Mouse (Mus musculus): ENCODE measurements around the gene Pard6a. TPM values are rescaled to one million over a fixed set of nuclear protein-coding genes. Genes with fewer than 3 reads are reported as not detected.

Gene Pard6a
- polyA plus RNA-seq, 1 experiment: 11.5 TPM

DNA sequence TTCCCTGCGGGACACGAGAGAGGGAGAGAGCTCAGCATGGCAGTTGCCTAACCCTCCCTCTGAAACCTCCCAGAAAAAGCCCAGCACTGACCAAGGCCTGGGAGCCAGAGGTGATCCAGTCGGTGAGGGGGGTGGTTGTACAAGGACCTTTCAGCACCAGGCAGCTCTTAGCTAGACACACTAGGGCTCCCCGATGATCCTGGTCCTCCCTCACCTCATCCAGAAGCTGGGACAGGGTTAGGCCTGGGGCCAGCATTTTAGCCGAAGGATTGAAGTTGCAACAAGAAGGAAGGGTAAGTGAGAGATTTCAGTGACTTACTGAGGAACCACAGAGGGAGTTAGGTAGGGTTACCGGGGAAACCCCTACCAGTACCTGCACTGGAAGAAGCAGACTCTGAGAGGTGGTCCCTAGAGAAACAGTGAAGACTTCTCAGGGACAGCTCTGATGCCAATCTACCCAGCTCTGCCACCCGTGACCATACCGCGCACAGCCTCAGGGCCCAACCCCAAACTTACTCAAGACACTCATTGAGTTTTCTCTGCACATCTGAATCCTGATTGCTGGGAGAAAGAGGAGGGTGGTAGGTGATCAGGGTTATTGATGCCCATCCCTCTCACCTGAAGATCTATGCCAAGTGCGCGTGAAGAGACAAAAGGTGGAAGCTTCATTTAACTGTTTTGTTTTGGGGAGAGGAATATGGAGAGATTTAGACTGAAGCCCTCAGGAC lies 1.3 kb upstream of the Pard6a start:
- 89% methylated on average over 11 of the region's 11 CpGs for WGBS
- DNase-seq (ENCODE audit: low read depth, low spot score): no peak

DNA sequence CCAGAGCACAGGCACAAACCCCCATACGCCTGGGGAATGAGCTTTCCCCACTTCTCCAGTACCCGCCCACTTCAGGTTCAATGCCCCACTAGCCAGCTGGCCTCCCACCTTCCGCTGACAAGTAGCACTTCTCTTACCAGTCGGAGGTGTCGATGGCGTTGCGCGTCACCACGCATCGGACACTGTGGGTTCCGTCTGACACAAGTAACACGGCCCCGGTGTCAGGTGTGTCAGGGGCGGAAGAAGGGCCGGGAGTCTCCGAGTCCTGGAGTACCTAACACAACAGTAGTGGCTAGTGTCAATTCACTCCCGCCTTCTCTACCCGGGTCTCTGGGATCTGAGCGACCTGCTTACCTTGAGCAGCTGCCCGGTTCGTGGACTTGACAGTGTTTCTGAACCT lies 382 bp upstream of the Pard6a start:
- under 1% methylated on average over 21 of the region's 21 CpGs for WGBS
- no peak for DNase-seq (ENCODE audit: low read depth, low spot score)

DNA sequence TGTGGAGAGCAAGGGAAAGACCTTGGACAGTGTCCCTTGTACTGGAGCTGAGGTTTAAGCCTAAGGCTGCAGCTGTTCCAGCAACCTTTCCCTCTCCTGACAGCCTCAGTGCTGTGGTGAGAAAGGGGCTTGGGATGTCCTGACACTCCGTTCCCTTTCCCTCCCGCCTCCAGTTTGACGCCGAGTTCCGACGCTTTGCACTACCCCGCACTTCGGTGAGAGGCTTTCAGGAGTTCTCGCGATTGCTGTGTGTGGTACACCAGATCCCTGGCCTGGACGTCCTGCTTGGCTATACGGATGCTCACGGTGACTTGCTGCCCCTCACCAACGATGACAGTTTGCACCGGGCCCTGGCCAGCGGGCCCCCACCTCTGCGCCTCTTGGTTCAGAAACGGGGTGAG lies 1.1 kb downstream of the Pard6a start:
- DNase-seq (ENCODE audit: low read depth, low spot score): no peak
- 64% methylated on average over 18 of the region's 18 CpGs for WGBS

DNA sequence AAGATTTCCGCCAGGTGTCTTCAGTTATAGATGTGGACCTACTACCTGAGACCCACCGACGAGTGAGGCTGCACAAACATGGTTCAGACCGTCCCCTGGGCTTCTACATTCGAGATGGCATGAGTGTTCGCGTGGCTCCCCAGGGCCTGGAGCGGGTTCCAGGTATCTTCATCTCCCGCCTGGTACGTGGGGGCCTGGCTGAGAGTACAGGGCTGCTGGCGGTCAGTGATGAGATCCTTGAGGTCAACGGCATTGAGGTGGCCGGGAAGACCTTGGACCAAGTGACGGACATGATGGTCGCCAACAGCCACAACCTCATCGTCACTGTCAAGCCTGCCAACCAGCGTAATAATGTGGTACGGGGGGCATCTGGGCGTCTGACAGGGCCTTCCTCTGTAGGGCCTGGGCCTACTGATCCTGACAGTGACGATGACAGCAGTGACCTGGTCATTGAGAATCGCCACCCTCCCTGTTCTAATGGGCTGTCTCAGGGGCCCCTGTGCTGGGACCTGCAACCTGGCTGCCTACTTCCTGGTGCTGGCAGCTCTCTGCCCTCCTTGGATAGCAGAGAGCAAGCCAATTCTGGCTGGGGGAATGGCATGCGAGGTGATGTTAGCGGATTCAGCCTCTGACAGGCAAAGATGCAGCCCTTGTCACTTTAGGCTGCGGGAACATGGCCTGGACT lies 1.9 kb downstream of the Pard6a start:
- no peak for DNase-seq (ENCODE audit: low read depth, low spot score)
- WGBS: 95% methylated on average over 24 of the region's 24 CpGs

DNA sequence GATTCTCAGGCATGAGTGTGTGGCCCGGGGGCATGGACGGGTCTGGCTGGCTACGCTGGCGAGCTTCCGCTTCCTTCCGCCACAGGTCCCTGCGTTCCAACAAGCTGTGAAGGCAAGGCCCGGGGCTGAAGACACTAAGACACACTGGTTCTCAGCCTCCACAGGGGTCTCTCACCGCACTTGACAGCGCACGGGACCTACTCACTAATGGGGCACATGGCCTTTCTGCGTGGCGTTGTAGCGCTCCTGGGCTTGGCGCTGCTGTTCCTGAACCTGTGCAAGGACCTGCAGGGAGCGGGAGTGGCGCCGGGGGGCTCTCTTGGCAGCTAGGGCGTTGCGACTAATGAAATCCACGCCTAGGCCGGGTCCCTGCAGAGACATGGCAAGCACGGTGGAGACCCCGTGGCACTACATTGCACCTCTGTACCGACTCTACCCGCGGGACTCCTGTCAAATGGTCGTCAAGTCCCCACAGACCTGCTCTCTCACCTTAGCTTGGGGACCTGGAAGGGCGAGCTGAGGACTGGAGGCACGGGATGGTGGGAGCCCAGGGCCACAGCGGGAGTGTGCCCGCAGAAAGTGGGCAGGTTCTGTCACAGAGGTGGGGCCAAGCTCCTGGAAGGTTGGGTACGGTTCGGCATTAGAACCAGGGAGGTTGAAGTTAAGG lies 3.3 kb downstream of the Pard6a start:
- 94% methylated on average over 34 of the region's 34 CpGs for WGBS
- DNase-seq (ENCODE audit: low read depth, low spot score): no peak

DNA sequence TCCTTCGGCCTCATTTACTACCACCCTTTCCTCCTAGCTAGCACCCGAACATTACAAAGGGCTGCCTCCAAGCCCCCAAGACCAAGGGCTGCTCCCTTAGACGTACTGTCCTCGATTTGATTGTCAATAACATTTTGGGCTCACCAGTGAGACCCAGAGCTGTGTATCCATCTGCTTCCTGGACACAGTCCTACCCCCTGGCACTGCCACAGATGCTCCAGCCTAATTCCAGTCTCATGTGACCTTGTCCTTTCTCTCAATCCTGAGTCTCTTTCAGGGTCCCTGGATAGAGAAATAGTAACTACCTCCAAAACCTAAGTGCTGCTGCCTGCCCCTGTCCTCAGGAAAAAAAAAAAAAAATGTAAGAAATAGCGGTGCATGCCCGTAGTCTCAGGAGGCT lies 4.0 kb downstream of the Pard6a start:
- DNase-seq (ENCODE audit: low read depth, low spot score): no peak
- WGBS: 89% methylated on average over 6 of the region's 6 CpGs

DNA sequence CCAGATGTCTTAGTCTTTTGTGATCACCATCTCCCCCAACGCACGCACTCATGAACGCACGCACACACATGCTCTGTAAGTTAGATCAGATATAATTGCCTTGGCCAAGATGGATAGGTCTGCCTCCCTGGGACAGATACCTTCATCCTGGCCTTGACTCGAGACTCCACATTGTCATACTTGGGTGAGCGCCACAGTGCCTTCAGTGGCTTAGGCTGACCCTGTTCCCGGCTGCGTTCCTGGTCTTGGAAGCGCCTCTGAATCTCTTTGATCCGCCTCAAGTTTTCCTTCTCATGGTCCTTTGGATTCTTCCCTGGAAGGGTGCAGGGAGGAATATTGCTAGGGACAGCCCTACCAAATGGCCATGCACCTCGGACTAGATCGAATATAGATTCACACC lies 5.5 kb downstream of the Pard6a start:
- WGBS: 90% methylated on average over 12 of the region's 12 CpGs
- no peak for DNase-seq (ENCODE audit: low read depth, low spot score)

DNA sequence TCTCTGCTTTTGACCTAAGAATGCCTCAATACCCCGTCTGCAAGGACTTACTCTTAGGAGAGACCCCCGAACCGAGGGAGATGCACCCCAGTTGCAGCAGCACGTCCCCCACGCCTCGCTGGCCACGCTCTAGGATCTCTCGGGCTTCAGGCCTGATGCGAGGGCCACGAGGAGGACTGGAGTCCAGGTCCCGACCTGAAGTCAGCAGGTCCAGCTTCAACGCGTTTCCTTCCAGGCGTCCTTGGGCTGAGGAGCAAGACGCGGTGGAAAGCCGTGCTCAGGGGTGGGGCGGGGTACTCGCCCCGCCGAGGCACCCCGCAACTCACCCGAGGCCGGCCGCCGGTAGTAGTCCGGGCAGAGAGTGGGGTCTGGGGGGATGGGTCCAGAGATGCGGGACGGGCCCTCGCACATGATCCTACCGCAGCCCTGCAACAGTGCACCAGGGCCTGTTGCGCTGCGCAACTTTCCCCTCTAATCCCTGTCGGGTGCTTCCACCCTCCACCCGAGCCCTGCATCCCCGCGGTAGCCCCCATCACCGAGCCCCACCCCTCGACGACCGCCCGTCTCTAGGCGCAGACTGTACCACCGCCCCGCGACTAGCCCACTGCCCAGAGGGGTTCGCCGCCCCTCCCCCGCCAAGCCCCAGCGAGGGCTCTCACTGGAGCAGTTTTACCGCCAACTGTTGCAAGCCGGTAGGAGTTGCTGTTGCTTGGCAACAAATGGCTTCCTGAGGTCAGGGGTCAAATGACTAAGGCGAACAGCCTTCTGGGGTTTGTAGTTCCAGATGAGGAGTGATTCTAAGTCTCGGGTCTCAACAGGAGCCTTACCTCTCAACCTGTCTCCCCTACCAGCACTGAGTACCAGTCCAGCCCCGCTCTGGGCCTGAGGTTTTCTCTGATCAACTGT lies 6.8 kb downstream of the Pard6a start, which contains the start of the genes 4933405L10Rik and Enkd1:
Gene 4933405L10Rik, plus strand, starts transcription at position 158 of the 906 bp plus-strand sequence.
Gene Enkd1, minus strand, starts transcription at position 713 of the 906 bp plus-strand sequence.
- DNase-seq (ENCODE audit: low read depth, low spot score): peak; percentile 72

DNA sequence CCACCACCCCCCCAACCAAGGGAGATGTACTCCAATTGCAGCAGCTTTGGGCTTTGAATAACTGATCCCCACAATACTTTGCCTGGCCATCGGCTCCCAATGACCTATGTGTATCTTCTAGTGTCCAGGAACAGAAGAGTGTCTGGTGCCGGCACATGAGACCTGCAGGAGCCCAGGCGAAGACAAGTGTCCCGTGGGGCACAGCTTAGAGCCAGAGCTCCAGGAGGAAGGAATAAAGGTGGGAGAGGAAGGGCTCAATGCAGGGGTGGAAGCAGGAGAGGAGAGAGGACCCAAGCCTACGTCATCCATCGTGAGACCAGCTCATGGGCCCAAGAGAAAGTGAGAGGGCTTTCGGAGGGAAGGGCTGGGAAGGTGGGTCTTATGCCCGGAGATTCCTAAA lies 7.7 kb downstream of the Pard6a start:
- 92% methylated on average over 8 of the region's 8 CpGs for WGBS
- no peak for DNase-seq (ENCODE audit: low read depth, low spot score)

More for the DNA sequence above, 6.8 kb downstream of the Pard6a start, which contains the start of the genes 4933405L10Rik and Enkd1:
- 2% methylated on average over 55 of the region's 55 CpGs for WGBS

DNA sequence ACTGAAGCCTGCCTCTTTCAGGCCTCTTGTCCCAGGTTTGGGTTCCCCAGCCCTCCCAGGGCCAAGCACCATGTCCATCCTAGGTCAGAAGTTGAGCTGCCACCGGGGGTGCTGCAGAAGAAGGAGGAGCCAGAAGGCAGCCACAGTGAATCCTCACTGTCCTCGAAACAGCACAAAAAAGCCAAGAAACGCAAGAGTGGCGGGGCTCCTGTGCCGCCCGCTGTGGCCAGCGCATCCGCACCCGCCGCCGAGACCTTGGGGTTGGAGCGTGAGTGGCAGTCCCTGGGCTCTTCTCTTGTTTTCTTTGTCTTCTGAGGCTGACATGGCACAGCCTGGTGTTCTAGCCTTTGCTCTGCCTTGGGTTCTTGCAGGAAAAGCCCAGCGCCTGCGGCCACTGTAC lies 8.4 kb downstream of the Pard6a start:
- DNase-seq (ENCODE audit: low read depth, low spot score): no peak
- 82% methylated on average over 13 of the region's 14 CpGs for WGBS

DNA sequence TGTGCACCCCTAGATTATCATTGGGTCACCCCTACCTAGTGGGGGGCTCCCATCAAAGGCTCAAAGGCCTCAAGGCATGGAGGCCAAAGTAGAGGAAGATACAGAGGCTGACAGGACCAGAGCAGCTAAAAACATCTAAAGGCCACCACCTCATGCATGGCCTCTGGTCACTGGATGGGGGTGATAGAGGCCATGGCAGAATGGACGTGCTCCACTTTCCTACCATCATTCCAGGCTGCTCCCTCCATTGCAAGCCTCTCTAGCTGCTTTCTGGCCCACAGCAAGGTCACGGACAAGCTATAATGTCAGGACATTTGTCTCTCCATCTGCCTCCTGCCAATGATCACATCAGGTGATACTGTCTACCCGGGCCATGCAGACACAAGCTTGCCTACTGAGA lies 11.3 kb downstream of the Pard6a start:
- 85% methylated on average over 3 of the region's 3 CpGs for WGBS
- DNase-seq (ENCODE audit: low read depth, low spot score): no peak

DNA sequence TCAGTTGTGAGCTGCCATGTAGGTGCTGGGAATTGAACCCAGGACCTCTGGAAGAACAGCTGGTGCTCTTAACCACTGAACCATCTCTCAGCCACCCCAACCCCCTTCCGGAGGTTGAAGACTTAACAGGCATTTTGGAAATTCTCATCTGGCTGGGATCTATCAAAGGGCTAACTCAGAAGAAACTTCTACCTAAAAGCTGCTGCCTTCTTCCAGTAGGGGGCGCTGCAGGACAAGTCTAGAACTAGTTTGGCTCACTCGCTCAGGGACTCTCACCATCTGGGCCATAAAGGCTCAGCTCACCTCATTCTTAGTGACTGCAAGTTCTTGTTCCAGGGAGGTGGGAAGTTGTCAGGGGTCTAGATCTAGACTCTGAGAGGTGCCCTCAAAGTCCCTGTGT lies 13.2 kb downstream of the Pard6a start:
- DNase-seq (ENCODE audit: low read depth, low spot score): peak; percentile 93
- under 1% methylated on average over 3 of the region's 3 CpGs for WGBS

DNA sequence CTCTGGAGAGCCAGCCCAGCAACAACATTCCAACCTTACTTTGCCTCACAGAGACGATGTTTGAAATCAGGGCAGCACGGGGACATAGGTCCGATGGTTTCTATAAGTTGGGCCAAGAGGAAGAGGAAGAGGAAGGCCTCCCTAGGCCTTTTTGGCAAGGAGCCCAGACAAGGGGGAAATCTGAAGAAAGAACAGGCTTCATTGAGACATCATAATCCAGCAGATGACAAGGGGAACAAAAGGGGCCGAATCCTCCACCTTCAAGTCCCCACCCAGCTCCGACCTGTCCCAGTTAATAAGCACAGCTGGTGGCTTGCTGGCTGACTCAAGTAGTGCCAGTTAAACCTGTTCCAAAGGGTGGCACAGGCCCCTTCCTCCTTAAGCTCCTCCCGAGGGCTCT lies 14.1 kb downstream of the Pard6a start:
- 16% methylated on average over 6 of the region's 6 CpGs for WGBS
- peak; percentile 31 for DNase-seq (ENCODE audit: low read depth, low spot score)

DNA sequence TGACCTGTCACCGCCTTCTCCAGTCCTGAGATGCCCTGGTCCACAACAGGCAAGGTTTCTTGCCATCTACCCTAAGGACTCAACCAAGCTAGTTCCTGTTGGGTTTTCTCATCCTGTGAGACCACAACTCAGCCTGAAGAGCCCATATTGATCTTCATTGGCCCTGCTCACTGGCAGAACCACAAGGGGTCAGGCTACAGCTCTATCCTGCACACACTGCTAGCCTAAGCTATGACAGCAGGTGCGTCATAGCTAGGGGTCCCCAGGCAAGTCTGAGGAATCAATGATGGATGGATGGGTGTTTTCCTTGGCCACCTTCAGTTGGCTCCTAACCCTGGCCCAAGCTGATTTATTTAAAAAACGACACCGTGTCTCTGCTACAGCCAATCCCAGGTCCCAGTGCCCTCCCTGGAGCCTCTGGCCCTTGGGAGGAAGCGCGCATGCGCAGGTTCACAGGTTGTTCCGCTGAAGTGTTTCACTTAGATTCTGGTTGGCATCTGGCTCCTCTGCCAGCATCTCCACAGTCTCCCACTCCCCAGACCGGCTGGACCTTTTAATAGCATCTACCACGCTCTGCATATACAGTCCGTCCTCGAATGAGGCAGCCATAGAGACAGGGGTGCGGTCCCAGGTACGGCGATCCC lies 15.5 kb downstream of the Pard6a start:
- DNase-seq (ENCODE audit: low read depth, low spot score): no peak
- WGBS: 93% methylated on average over 15 of the region's 15 CpGs

DNA sequence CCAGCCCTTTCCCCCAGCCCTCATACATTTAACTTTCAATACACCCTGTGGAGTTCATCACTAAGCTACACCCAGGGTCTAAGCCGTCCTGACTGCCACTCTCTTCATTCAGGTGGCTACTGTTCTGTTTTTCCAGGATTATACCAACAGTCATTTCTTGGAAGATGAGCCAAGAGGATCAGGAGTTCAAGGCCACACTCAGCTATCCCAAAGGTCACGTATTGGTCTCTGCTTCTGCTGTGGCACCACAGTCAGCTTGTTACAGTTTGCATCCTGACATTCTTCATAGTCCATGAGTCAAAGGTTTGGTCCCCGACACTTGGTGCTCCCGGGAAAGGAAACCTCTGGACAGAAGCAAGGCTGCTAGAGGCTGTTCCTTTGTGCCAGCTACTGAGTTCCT lies 18.7 kb downstream of the Pard6a start:
- WGBS: 85% methylated on average over 4 of the region's 4 CpGs
- DNase-seq (ENCODE audit: low read depth, low spot score): no peak

DNA sequence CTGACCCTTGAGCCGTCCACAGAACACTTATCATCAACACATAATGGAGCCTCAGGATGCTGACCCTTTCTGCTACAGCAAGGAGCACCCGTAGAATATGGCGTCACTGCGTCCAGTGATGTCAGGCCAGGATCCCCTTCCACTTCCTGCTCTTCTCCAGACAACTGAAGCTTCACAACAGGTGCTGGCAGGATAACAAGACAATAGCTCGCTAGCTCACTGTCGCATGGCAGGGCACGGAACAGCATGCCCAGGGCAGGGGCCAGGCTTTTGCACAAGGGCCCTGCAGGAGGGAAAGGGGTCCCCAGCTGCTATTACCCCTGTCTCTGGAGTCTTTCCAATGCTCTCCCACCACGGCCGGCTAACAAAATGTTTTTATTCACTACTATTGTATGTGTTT lies 21.9 kb downstream of the Pard6a start:
- no peak for DNase-seq (ENCODE audit: low read depth, low spot score)
- 92% methylated on average over 9 of the region's 9 CpGs for WGBS

DNA sequence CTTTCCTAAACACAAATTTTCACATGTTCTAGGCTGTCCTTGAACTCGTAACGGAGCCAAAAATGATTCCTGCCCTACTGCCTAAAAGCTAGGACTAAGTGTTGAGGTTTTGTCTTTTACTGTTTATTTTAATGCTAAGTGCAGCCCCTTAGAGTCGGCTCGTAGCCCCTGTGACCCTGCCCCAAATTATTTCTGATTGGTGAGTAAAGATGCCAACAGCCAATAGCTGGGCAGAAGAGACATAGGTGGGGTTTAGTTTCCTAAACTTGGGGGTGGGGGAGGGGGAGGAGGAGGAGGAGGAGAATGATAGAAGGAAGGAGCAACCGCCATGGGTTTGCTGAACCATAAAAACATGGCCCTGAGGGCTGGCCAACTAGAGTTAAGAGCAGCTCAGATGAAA lies 24.8 kb downstream of the Pard6a start:
- no peak for DNase-seq (ENCODE audit: low read depth, low spot score)

DNA sequence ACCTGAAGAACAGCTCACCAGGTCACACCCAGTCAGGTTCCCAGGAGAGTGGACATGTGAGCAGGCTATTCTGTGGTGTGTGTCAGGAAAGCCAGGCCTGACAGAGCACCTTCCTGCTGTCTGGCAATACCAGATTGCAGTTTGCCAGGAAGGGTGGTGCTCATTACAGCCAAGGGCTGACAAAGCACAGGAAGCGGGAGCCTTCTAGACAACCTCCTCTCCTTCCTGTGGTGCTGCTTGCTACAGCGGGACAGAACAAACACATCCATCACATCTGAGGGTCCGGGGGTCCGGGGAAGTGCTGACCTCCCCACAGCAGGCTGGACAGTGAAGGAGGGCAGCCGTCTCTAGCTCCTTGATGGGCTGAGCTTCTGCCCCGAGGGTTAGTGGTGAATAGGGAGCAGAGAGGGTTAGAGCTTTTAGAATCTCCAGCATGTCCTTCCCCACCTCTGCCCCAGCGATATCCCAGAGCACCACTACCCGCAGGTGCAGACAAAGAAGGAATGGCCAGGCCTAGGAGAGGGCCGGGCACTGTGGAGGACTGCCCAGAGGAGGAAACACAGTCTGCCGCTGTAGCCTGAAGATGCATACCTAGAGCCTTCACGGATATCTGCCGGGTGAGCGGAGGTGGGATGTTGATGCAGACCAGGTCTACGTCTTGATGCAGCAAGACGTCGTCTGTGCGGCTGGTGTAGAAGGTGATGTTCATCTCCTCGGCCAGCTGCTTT lies 26.6 kb downstream of the Pard6a start:
- DNase-seq (ENCODE audit: low read depth, low spot score): no peak
- 78% methylated on average over 18 of the region's 18 CpGs for WGBS

More for the DNA sequence above, 24.8 kb downstream of the Pard6a start:
- WGBS: 86% methylated on average over 5 of the region's 5 CpGs
